Mouse (Mus musculus) neural tube, embryonic 14.5 days (tissue): Measurements from ENCODE around the gene Kcna5. TPM values are rescaled to one million over a fixed set of nuclear protein-coding genes. Genes with fewer than 3 reads are reported as not detected.

Source experiments
- ATAC-seq: fragments of 200-750 bp; cut with Nextera tagmentation; 2 replicates; pipeline ENCODE4 v1.8.0; 2017; ENCODE audit warnings: low read depth, mild to moderate bottlenecking, moderate TSS enrichment, moderate library complexity
- H3K27ac ChIP-seq: fragments of 300-500 bp; sonication (generic); 2 replicates; pipeline ENCODE4 v1.5.1; 2014; ENCODE audit warnings: low read depth, mild to moderate bottlenecking, control low read depth, low read length, moderate library complexity, mixed read lengths
- H3K27me3 ChIP-seq: fragments of 300-500 bp; sonication (generic); 2 replicates; pipeline ENCODE4 v1.6.1; 2014; ENCODE audit warnings: low read length; ENCODE audit not compliant: control insufficient read depth, insufficient read depth
- H3K36me3 ChIP-seq: fragments of 300-500 bp; sonication (generic); 2 replicates; pipeline ENCODE4 v1.6.1; 2014; ENCODE audit warnings: low read length, mixed read lengths; ENCODE audit not compliant: control insufficient read depth, insufficient read depth
- H3K4me1 ChIP-seq: fragments of 300-500 bp; sonication (generic); 2 replicates; pipeline ENCODE4 v1.6.1; 2014; ENCODE audit warnings: low read length; ENCODE audit not compliant: control insufficient read depth, insufficient read depth
- H3K4me2 ChIP-seq: fragments of 300-500 bp; sonication (generic); 2 replicates; pipeline ENCODE4 v1.6.1; 2014; ENCODE audit warnings: mild to moderate bottlenecking, low read depth, low read length, control low read depth
- H3K4me3 ChIP-seq: fragments of 300-500 bp; sonication (generic); 2 replicates; pipeline ENCODE4 v1.5.1; 2014; ENCODE audit warnings: low read depth, low read length, control low read depth, mixed read lengths
- H3K9ac ChIP-seq: fragments of 300-500 bp; sonication (generic); replicated peaks from 2 replicates; pipeline ENCODE4 v1.6.1; 2014; ENCODE audit warnings: low read depth, mild to moderate bottlenecking, control low read depth, low read length, mixed read lengths
- H3K9me3 ChIP-seq: fragments of 300-500 bp; sonication (generic); 2 replicates; pipeline ENCODE4 v1.6.1; 2016; ENCODE audit warnings: low read length; ENCODE audit not compliant: control insufficient read depth
- WGBS: fragments of 180-500 bp; shearing (Covaris S2); extraction: QIAGEN DNeasy Blood & Tissue Kit; methylation state at CpG from one replicate; pipeline ENCODE4 v1.1.7; 2014; 5-methylcytosine and 5-hydroxymethylcytosine counted together
- polyA plus RNA-seq: library from polyadenylated mRNA; unstranded; fragments of >200 nt; fragmentation: Nextera tagmentation; extraction: Ambion mirVana; gene quantifications from 2 replicates; pipeline ENCODE4 v1.2.1, GENCODE M21; 2014

Kcna5 gene
- polyA plus RNA-seq, 1 experiment from 2014 or later = 2.2 TPM

DNA sequence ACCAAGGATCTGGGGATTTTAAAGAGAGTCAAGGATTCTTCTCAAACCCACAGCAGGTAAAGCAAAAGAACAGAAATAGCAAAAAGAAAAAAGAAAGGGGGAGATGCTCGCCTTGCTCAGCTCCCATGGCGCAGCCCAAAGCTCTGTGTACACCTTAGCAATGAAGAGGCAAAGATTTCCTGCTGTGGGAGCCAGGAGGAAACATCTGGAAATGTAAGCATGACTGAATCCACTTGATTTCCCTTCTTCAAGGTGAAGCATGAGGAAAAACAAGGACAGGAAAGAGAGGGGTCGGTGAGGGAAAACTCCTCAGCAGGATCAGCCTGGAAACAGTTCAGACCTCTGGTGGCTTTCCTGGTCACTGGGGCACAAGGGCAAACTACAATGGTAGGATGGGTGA lies 5.2 kb downstream of the Kcna5 start:
- Histone ChIP-seq H3K9me3 (no peaks in the 10 kb centered on the region), H3K4me2 (no peak overlapping the region), H3K9ac (no peak overlapping the region), H3K36me3 (no peaks in the 10 kb centered on the region), H3K27ac (no peak overlapping the region), H3K4me3 (no peak overlapping the region), H3K4me1 (peaks cover 4% of the 10 kb centered on the region), H3K27me3 (no peaks in the 10 kb centered on the region)
- no peak for ATAC-seq
- WGBS = 83% methylated on average over 3 of the region's 3 CpGs

DNA sequence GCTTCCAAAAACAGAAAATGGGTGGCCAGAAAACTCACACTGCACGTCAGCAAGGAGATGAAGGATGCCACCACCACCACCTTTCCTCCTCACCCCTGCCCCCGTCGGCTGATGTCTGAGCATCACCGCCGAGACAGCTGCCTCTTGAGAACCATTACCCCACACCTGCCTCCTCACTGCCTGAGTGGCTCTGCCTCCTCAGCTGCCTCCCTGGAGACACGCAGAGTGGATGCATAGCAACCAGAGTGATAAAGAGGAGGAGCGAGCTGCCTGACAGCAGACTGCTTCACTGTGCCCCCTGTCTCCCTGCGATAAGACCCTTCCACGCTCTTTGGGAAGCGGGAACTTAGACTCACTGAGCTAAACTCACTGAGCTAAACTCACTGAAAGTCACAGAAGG lies 20.5 kb downstream of the Kcna5 start:
- no peak overlapping the region for H3K4me3 ChIP-seq
- H3K9ac ChIP-seq = no peak overlapping the region
- peaks cover 4% of the 10 kb centered on the region; the same call in 1 of the 2 replicates for H3K4me1 ChIP-seq
- ATAC-seq = peak; percentile 89
- no peaks in the 10 kb centered on the region for H3K9me3 ChIP-seq
- H3K27ac ChIP-seq = no peak overlapping the region
- no peak overlapping the region for H3K4me2 ChIP-seq
- no peaks in the 10 kb centered on the region for H3K36me3 ChIP-seq
- H3K27me3 ChIP-seq = no peaks in the 10 kb centered on the region
- WGBS = 20% methylated on average over 10 of the region's 10 CpGs

DNA sequence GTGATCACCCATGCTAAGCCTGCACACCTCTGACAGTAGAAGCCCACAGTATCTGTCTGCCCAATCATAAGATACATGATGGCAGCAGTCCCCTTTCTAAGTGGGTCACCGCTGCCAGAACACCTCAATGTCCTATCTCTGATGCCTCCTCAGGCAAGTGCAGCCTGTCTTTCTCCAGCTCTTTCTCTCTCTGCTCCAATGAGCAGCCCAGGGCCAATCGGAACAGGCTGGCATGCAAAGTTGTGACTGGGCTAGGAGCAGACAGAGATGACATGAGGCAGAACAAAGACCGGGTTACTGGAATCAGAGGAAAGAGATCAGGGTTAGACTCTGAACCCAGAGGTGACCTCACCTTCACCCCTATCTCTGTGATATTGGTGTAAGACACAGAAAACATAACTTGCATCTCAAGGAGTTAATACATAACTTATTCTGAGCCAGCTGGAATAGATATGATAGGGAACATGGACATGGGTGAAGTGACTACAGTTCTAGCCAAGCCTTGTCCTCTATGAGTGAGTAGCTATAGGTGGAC lies 21.4 kb downstream of the Kcna5 start:
- Histone ChIP-seq H3K27ac (no peak overlapping the region), H3K9me3 (no peaks in the 10 kb centered on the region), H3K4me3 (no peak overlapping the region), H3K4me2 (no peak overlapping the region), H3K9ac (no peak overlapping the region), H3K36me3 (no peaks in the 10 kb centered on the region), H3K4me1 (peaks cover 4% of the 10 kb centered on the region; the same call in 1 of the 2 replicates), H3K27me3 (no peaks in the 10 kb centered on the region)
- ATAC-seq = 0 out of 2 replicates have a peak, but pooled peaks have one; percentile 29
- 80% methylated on average over 3 of the region's 3 CpGs for WGBS

GRCm38 (mm10) chr6:126513154-126513553 lies 22.1 kb downstream of the Kcna5 start:
- no peak for ATAC-seq
- WGBS = 81% methylated on average over 3 of the region's 3 CpGs
- H3K4me3 ChIP-seq = no peak overlapping the region

DNA sequence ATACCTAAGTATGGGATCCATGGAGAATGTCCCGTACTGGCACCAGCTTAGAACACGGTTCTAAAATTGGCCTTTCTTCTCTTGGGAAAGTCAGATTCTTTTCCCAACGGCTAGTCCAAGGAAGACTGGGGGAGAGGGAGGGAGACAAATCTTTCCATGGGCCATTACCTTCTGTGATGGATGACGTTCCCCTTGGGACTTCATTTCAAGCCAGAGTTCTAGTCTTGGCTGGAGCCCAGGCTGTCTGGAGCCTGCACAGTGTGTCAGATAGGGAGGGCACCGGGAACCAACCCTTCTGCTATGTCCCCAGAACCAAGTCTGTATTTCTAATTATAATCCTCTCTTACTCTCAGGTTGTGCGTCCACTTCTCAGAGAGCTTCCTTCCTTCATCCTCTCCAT lies 26.5 kb downstream of the Kcna5 start:
- Histone ChIP-seq H3K27ac (no peak overlapping the region), H3K4me1 (no peaks in the 10 kb centered on the region), H3K36me3 (no peaks in the 10 kb centered on the region), H3K27me3 (no peaks in the 10 kb centered on the region), H3K9ac (no peak overlapping the region), H3K4me3 (no peak overlapping the region), H3K4me2 (no peak overlapping the region), H3K9me3 (no peaks in the 10 kb centered on the region)
- ATAC-seq = no peak
- WGBS = 77% methylated on average over 6 of the region's 6 CpGs

More at GRCm38 (mm10) chr6:126513154-126513553, 22.1 kb downstream of the Kcna5 start:
- H3K4me2 ChIP-seq = no peak overlapping the region
- H3K27ac ChIP-seq = no peak overlapping the region
- H3K4me1 ChIP-seq = peaks cover 4% of the 10 kb centered on the region; the same call in 1 of the 2 replicates
- H3K36me3 ChIP-seq = no peaks in the 10 kb centered on the region
- H3K9me3 ChIP-seq = no peaks in the 10 kb centered on the region
- H3K9ac ChIP-seq = no peak overlapping the region
- no peaks in the 10 kb centered on the region for H3K27me3 ChIP-seq

DNA sequence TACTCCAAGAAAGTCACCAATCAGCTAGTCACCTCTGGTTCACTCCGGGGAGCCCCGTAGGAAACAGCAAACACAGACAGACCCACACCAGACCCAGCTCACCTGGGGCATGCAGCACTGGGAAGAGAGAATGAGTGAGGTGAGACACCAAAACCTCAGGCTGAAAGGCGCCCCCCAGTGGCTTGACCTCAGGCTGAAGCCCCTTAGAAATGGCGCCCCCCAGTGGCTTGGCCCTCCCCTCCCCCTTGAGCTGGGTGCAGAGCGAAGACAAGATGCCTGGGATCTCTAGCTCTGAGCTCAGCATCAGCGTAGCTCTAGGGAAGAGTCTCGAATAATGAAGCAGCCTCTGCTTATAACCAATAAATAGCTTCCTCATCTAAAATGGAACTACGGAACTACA lies 31.3 kb downstream of the Kcna5 start:
- Histone ChIP-seq H3K4me3 (no peak overlapping the region), H3K9me3 (no peaks in the 10 kb centered on the region), H3K9ac (no peak overlapping the region), H3K36me3 (no peaks in the 10 kb centered on the region), H3K4me2 (no peak overlapping the region), H3K27ac (no peak overlapping the region), H3K4me1 (no peaks in the 10 kb centered on the region), H3K27me3 (no peaks in the 10 kb centered on the region)
- ATAC-seq = no peak
- WGBS = 72% methylated on average over 8 of the region's 8 CpGs

- Histone ChIP-seq H3K9me3 (no peaks in the 10 kb centered on the region), H3K27ac (no peak overlapping the region), H3K4me1 (no peaks in the 10 kb centered on the region), H3K36me3 (no peaks in the 10 kb centered on the region), H3K9ac (no peak overlapping the region), H3K4me3 (no peak overlapping the region), H3K27me3 (no peaks in the 10 kb centered on the region), H3K4me2 (no peak overlapping the region)
- no peak for ATAC-seq
- 38% methylated on average over 9 of the region's 9 CpGs for WGBS
These were observed 32.4 kb downstream of the Kcna5 start for GRCm38 (mm10) chr6:126502691-126503301.

DNA sequence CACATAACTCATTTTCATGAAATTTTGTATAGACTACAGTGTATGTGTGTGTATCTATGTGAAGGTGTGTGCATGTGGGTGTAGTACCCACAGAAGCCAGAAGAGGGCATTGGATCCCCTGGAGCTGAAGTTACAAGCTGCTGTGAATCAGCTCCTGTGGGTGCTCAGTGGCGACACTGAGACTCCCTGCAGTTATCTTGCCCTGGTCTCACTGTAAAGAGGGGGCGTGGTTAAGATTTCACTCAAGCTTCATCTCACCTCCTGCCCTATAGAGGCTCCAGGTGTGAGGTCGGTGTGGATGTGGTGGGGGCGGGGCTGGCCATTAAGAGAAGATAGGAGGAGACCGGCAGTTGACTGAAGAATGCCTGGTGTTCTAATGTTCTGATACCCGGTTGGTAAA lies 34.2 kb downstream of the Kcna5 start:
- H3K36me3 ChIP-seq = no peaks in the 10 kb centered on the region
- WGBS = 91% methylated on average over 6 of the region's 6 CpGs
- H3K27me3 ChIP-seq = no peaks in the 10 kb centered on the region

GRCm38 (mm10) chr6:126500088-126500487 lies 35.1 kb downstream of the Kcna5 start:
- Histone ChIP-seq H3K27ac (no peak overlapping the region), H3K27me3 (no peaks in the 10 kb centered on the region), H3K9me3 (no peaks in the 10 kb centered on the region), H3K4me2 (no peak overlapping the region), H3K4me3 (no peak overlapping the region), H3K9ac (no peak overlapping the region), H3K4me1 (no peaks in the 10 kb centered on the region), H3K36me3 (no peaks in the 10 kb centered on the region)
- ATAC-seq = peak; percentile 77
- WGBS = 22% methylated on average over 8 of the region's 8 CpGs

More for the DNA sequence above, 34.2 kb downstream of the Kcna5 start:
- H3K27ac ChIP-seq = no peak overlapping the region
- H3K9me3 ChIP-seq = no peaks in the 10 kb centered on the region
- no peak overlapping the region for H3K4me2 ChIP-seq
- H3K9ac ChIP-seq = no peak overlapping the region
- ATAC-seq = no peak
- H3K4me1 ChIP-seq = no peaks in the 10 kb centered on the region
- no peak overlapping the region for H3K4me3 ChIP-seq
